Mouse (Mus musculus) midbrain, embryonic 15.5 days (tissue): ENCODE data around the gene Nkx6-2. TPM values are rescaled to one million over a fixed set of nuclear protein-coding genes. Genes with fewer than 3 reads are reported as not detected.

ENCODE experiments used
- ATAC-seq: fragments of 200-750 bp; cut with Nextera tagmentation; replicated peaks from 2 replicates; pipeline ENCODE4 v1.8.0; 2017; ENCODE audit warnings: moderate TSS enrichment
- H3K27ac ChIP-seq: fragments of 300-500 bp; sonication (generic); 2 replicates; pipeline ENCODE4 v1.5.1; 2015; ENCODE audit warnings: mild to moderate bottlenecking, inconsistent platforms
- H3K27me3 ChIP-seq: fragments of 300-500 bp; sonication (generic); replicated peaks from 2 replicates; pipeline ENCODE4 v1.6.1; 2015; ENCODE audit warnings: inconsistent platforms
- H3K36me3 ChIP-seq: fragments of 300-500 bp; sonication (generic); replicated peaks from 2 replicates; pipeline ENCODE4 v1.6.1; 2015; ENCODE audit warnings: inconsistent platforms
- H3K4me1 ChIP-seq: fragments of 300-500 bp; sonication (generic); 2 replicates; pipeline ENCODE4 v1.6.1; 2015; ENCODE audit warnings: inconsistent platforms
- H3K4me2 ChIP-seq: fragments of 300-500 bp; sonication (generic); 2 replicates; pipeline ENCODE4 v1.6.1; 2015; ENCODE audit warnings: inconsistent platforms, mild to moderate bottlenecking, moderate library complexity
- H3K4me3 ChIP-seq: fragments of 300-500 bp; sonication (generic); 2 replicates; pipeline ENCODE4 v1.5.1; 2015; ENCODE audit warnings: mild to moderate bottlenecking, inconsistent platforms
- H3K9ac ChIP-seq: fragments of 300-500 bp; sonication (generic); 2 replicates; pipeline ENCODE4 v1.6.1; 2015; ENCODE audit warnings: mild to moderate bottlenecking, inconsistent platforms
- H3K9me3 ChIP-seq: fragments of 300-500 bp; sonication (generic); 2 replicates; pipeline ENCODE4 v1.6.1; 2016; ENCODE audit warnings: inconsistent platforms
- WGBS: fragments of 180-500 bp; shearing (Covaris S2); methylation state at CpG from one replicate; pipeline ENCODE4 v1.1.7; 2015; ENCODE audit warnings: mixed read lengths; 5-methylcytosine and 5-hydroxymethylcytosine counted together
- polyA plus RNA-seq: library from polyadenylated mRNA; unstranded; fragments of >200 nt; fragmentation: Nextera tagmentation; extraction: Ambion mirVana; gene quantifications from 2 replicates; pipeline ENCODE4 v1.2.1, GENCODE M21; 2015

The Nkx6-2 gene
- polyA plus RNA-seq, result 3.9 and 7.2 TPM in 2 replicates

- ATAC-seq, result no peak
- under 1% methylated on average over 56 of the region's 56 CpGs for WGBS
- H3K9ac ChIP-seq, result no peak within 1 kb of the TSS
- peak within 1 kb of the TSS; percentile 41 for H3K4me2 ChIP-seq
- peak within 1 kb of the TSS; percentile 31 for H3K4me3 ChIP-seq
- no peaks in the 10 kb centered on the region for H3K36me3 ChIP-seq
- no peaks in the 10 kb centered on the region for H3K9me3 ChIP-seq
- peaks cover 93% of the 10 kb centered on the region for H3K27me3 ChIP-seq
- peaks cover 31% of the 10 kb centered on the region for H3K4me1 ChIP-seq
- H3K27ac ChIP-seq, result no peak within 1 kb of the TSS
These were observed at the start of gene Nkx6-2 for GRCm38 (mm10) chr7:139582595-139582994. Gene Nkx6-2, minus strand, starts transcription at chr7:139582797.

GRCm38 (mm10) chr7:139625156-139625555, 42.6 kb upstream of the Nkx6-2 start:
- no peaks in the 10 kb centered on the region for H3K27me3 ChIP-seq
- H3K4me3 ChIP-seq, result no peak overlapping the region
- H3K27ac ChIP-seq, result no peak overlapping the region
- no peaks in the 10 kb centered on the region for H3K36me3 ChIP-seq
- H3K4me2 ChIP-seq, result no peak overlapping the region
- no peaks in the 10 kb centered on the region for H3K9me3 ChIP-seq
- H3K9ac ChIP-seq, result no peak overlapping the region
- no peak for ATAC-seq
- 84% methylated on average over 9 of the region's 9 CpGs for WGBS
- H3K4me1 ChIP-seq, result no peaks in the 10 kb centered on the region

DNA sequence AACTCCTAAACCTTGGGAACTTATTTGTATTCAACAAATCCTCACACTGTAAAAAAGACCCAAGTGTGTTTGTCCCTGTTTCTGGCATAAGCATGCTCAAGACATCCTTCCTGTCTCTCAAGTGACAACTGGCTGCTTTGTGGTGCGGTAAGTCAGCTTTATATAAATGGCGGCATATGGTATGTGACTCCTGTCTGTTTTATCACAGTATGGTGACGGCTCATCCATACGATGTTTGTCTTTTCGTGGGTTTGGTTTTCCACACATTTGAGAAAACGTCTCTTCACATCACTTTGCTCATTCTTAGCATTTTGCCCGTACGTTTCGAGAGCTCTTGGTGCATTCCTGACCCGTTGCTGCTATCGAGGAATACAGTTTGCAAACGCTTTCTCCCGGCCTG, 40.0 kb upstream of the Nkx6-2 start:
- Histone ChIP-seq H3K9ac (no peak overlapping the region), H3K4me3 (no peak overlapping the region), H3K4me2 (no peak overlapping the region), H3K27ac (no peak overlapping the region), H3K9me3 (no peaks in the 10 kb centered on the region), H3K36me3 (no peaks in the 10 kb centered on the region), H3K27me3 (no peaks in the 10 kb centered on the region), H3K4me1 (no peaks in the 10 kb centered on the region)
- WGBS, result 84% methylated on average over 13 of the region's 13 CpGs
- ATAC-seq, result no peak

- H3K4me2 ChIP-seq, result 0 out of 2 replicates have a peak overlapping the region, but pooled peaks have one; percentile 8
- H3K27me3 ChIP-seq, result no peaks in the 10 kb centered on the region
- no peaks in the 10 kb centered on the region for H3K9me3 ChIP-seq
- H3K36me3 ChIP-seq, result no peaks in the 10 kb centered on the region
- WGBS, result 38% methylated on average over 12 of the region's 12 CpGs
- peak; percentile 83 for ATAC-seq
- no peak overlapping the region for H3K4me3 ChIP-seq
- H3K27ac ChIP-seq, result no peak overlapping the region
- H3K9ac ChIP-seq, result no peak overlapping the region
- H3K4me1 ChIP-seq, result peaks cover 6% of the 10 kb centered on the region; the same call in 1 of the 2 replicates
These were observed 33.5 kb upstream of the Nkx6-2 start for GRCm38 (mm10) chr7:139615767-139616766.

- no peaks in the 10 kb centered on the region for H3K27me3 ChIP-seq
- no peaks in the 10 kb centered on the region for H3K4me1 ChIP-seq
- no peak for ATAC-seq
- H3K36me3 ChIP-seq, result no peaks in the 10 kb centered on the region
- H3K27ac ChIP-seq, result no peak overlapping the region
- no peak overlapping the region for H3K4me3 ChIP-seq
- H3K9me3 ChIP-seq, result no peaks in the 10 kb centered on the region
- no peak overlapping the region for H3K4me2 ChIP-seq
- 82% methylated on average over 2 of the region's 2 CpGs for WGBS
- no peak overlapping the region for H3K9ac ChIP-seq
These were observed 27.7 kb upstream of the Nkx6-2 start for GRCm38 (mm10) chr7:139610328-139610727.

GRCm38 (mm10) chr7:139595862-139596261, 13.3 kb upstream of the Nkx6-2 start:
- no peaks in the 10 kb centered on the region for H3K4me1 ChIP-seq
- H3K27ac ChIP-seq, result no peak overlapping the region
- H3K9me3 ChIP-seq, result no peaks in the 10 kb centered on the region
- peaks cover 10% of the 10 kb centered on the region; the same call in 1 of the 2 replicates for H3K27me3 ChIP-seq
- no peak for ATAC-seq
- WGBS, result 67% methylated on average over 6 of the region's 6 CpGs
- H3K36me3 ChIP-seq, result no peaks in the 10 kb centered on the region
- no peak overlapping the region for H3K4me2 ChIP-seq
- no peak overlapping the region for H3K9ac ChIP-seq
- H3K4me3 ChIP-seq, result no peak overlapping the region

DNA sequence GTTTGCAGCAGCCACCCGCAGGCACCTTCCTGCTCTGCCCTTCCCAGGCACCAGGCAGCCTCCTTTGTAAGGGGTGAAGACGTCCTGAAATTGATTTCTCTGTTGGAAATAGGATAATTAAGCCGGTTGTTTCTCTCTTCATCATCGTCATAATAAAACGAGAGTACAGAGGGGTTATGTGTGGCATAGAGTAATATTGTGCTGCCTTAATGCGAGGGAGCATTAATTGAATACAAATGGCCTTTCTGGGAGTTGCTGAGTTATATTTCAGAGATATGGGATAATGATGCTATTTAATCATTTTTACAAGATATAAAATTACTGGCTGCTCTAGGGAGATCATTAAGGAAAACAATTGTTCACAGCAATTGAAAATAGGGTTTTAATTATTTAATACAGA, 12.7 kb upstream of the Nkx6-2 start:
- 71% methylated on average over 6 of the region's 6 CpGs for WGBS
- H3K9ac ChIP-seq, result no peak overlapping the region
- peaks cover 14% of the 10 kb centered on the region; the same call in 1 of the 2 replicates for H3K27me3 ChIP-seq
- H3K4me1 ChIP-seq, result no peaks in the 10 kb centered on the region
- no peak overlapping the region for H3K4me3 ChIP-seq
- no peak overlapping the region for H3K4me2 ChIP-seq
- H3K27ac ChIP-seq, result no peak overlapping the region
- no peaks in the 10 kb centered on the region for H3K36me3 ChIP-seq
- ATAC-seq, result no peak
- H3K9me3 ChIP-seq, result no peaks in the 10 kb centered on the region

- 90% methylated on average over 5 of the region's 5 CpGs for WGBS
- no peak for ATAC-seq
- H3K9ac ChIP-seq, result no peak overlapping the region
- no peaks in the 10 kb centered on the region for H3K4me1 ChIP-seq
- no peak overlapping the region for H3K4me2 ChIP-seq
- peaks cover 42% of the 10 kb centered on the region for H3K27me3 ChIP-seq
- H3K36me3 ChIP-seq, result no peaks in the 10 kb centered on the region
- H3K27ac ChIP-seq, result no peak overlapping the region
- H3K9me3 ChIP-seq, result no peaks in the 10 kb centered on the region
- H3K4me3 ChIP-seq, result no peak overlapping the region
These were observed 8.7 kb upstream of the Nkx6-2 start for GRCm38 (mm10) chr7:139591311-139591710.

GRCm38 (mm10) chr7:139590302-139590701, 7.7 kb upstream of the Nkx6-2 start:
- H3K9me3 ChIP-seq, result no peaks in the 10 kb centered on the region
- no peak overlapping the region for H3K4me3 ChIP-seq
- peaks cover 52% of the 10 kb centered on the region for H3K27me3 ChIP-seq
- no peaks in the 10 kb centered on the region for H3K36me3 ChIP-seq
- 37% methylated on average over 3 of the region's 3 CpGs for WGBS
- no peak overlapping the region for H3K4me2 ChIP-seq
- H3K9ac ChIP-seq, result no peak overlapping the region
- no peaks in the 10 kb centered on the region for H3K4me1 ChIP-seq
- H3K27ac ChIP-seq, result no peak overlapping the region
- ATAC-seq, result 0 out of 2 replicates have a peak, but pooled peaks have one; percentile 39

- H3K27me3 ChIP-seq, result peaks cover 69% of the 10 kb centered on the region
- H3K27ac ChIP-seq, result no peak overlapping the region
- H3K4me2 ChIP-seq, result no peak overlapping the region
- H3K4me3 ChIP-seq, result no peak overlapping the region
- 0 out of 2 replicates have a peak, but pooled peaks cover 8% of the 10 kb centered on the region for H3K4me1 ChIP-seq
- H3K9ac ChIP-seq, result no peak overlapping the region
- H3K9me3 ChIP-seq, result no peaks in the 10 kb centered on the region
- WGBS, result 12% methylated on average over 7 of the region's 7 CpGs
- no peaks in the 10 kb centered on the region for H3K36me3 ChIP-seq
- no peak for ATAC-seq
These were observed 5.3 kb upstream of the Nkx6-2 start for GRCm38 (mm10) chr7:139587919-139588318.

DNA sequence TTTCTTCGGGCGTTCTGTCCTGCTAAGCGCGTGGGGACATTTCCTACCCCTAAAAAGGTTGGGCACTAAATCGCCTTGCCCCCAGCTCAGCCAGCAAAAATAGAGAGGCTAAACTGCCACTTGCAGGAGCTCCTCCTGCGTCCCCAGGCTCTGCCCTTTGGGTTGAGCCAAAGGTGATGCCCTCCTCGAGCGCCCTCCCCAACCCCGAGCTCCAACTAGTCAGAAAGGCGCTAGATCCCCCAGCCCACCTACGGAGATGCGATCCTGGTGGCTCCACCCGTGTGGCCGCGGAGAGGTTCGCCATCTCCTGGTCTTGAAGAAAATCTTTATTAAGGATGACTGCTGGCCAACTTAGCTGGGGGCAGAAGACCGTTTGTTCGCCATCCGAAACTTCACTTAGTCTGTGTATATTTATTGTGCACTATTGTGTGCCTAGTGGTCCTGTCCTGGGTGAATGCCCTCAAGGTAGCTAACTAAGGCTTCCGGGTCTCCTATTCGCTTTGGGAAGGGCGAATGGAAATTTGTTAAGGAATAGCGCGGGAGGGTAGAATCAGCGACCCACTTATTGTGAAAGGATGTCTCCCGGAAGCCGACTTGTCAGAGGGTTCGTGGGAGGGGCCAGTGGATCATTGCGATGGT, 2.7 kb upstream of the Nkx6-2 start:
- H3K4me3 ChIP-seq, result no peak overlapping the region
- H3K36me3 ChIP-seq, result no peaks in the 10 kb centered on the region
- peaks cover 31% of the 10 kb centered on the region for H3K4me1 ChIP-seq
- H3K9ac ChIP-seq, result no peak overlapping the region
- no peaks in the 10 kb centered on the region for H3K9me3 ChIP-seq
- no peak overlapping the region for H3K27ac ChIP-seq
- H3K4me2 ChIP-seq, result no peak overlapping the region
- 2% methylated on average over 29 of the region's 29 CpGs for WGBS
- ATAC-seq, result no peak
- peaks cover 85% of the 10 kb centered on the region for H3K27me3 ChIP-seq
